Mouse (Mus musculus): ENCODE results near the gene Fbxo6. TPM values are rescaled to one million over a fixed set of nuclear protein-coding genes. Genes with fewer than 3 reads are reported as not detected.

Gene Fbxo6
- polyA plus RNA-seq, 1 experiment = 89.7 TPM

DNA sequence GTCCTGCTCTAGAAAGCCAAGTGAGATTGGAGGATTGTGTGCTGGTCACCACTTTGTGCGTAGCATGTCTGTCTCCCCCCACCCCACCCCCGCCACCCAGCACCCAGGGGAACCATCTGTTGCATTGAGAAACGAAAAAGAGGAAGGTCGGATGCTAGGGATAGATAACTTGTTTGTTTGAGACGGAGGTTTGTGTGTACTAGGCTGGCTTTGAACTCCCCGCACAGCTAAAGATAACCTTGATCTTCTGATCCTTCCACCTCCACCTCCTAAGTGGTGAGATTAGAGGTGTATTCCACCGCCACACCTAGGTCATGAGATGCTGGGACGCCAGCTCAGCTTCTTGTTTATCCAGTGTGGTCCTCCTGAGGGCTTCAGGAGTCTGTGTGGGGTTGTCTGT lies 17.0 kb downstream of the Fbxo6 start:
- TF ChIP-seq TCF3 (IDR thresholded peaks at IDR 0.05; ENCODE audit: insufficient read length, low read depth) (no peak), USF1 (IDR thresholded peaks at IDR 0.05; ENCODE audit: low read depth) (no peak), POLR2AphosphoS2 (IDR thresholded peaks at IDR 0.05; ENCODE audit: insufficient read length, low read depth) (no peak), SRF (IDR thresholded peaks at IDR 0.05; ENCODE audit: control insufficient read depth, insufficient read length, low read depth) (no peak), CEBPB (IDR thresholded peaks at IDR 0.05; ENCODE audit: insufficient read depth, poor library complexity, severe bottlenecking) (no peak), TCF12 (IDR thresholded peaks at IDR 0.05; ENCODE audit: insufficient read depth, poor library complexity, severe bottlenecking) (no peak), MYOG (IDR thresholded peaks at IDR 0.05; ENCODE audit: control insufficient read depth in 1 of 3, insufficient read depth in 1 of 3, insufficient read length in 2 of 3, low read depth in 2 of 3) (no peak), POLR2A (IDR thresholded peaks at IDR 0.05; ENCODE audit: insufficient read length, low read depth) (no peak), MYOD1 (IDR thresholded peaks at IDR 0.05; ENCODE audit: control insufficient read depth in 1 of 3, insufficient read length in 2 of 3, low read depth in 2 of 3) (no peak), REST (IDR thresholded peaks at IDR 0.05; ENCODE audit: insufficient read depth, insufficient read length) (no peak), E2F4 (IDR thresholded peaks at IDR 0.05; ENCODE audit: insufficient read depth) (no peak), MAX (IDR thresholded peaks at IDR 0.05; ENCODE audit: low read depth) (no peak)
- Histone ChIP-seq H3K27me3 (ENCODE audit: control insufficient read depth, insufficient read depth, insufficient read length) (peaks cover 30% of the 10 kb centered on the region), H3K79me2 (ENCODE audit: control insufficient read depth, insufficient read depth) (no peaks in the 10 kb centered on the region), H3ac (ENCODE audit: control insufficient read depth, insufficient read length) (no peak overlapping the region), H3K36me3 (ENCODE audit: control insufficient read depth, insufficient read depth) (no peaks in the 10 kb centered on the region), H3K4me2 (ENCODE audit: low read depth) (no peak overlapping the region), H3K4me3 (no peak overlapping the region)

GRCm38 (mm10) chr4:148131497-148132081 lies 20.4 kb downstream of the Fbxo6 start:
- Histone ChIP-seq H3K4me2 (ENCODE audit: low read depth) (no peak overlapping the region), H3K27me3 (ENCODE audit: control insufficient read depth, insufficient read depth, insufficient read length) (peaks cover 37% of the 10 kb centered on the region), H3K4me3 (no peak overlapping the region), H3K79me2 (ENCODE audit: control insufficient read depth, insufficient read depth) (no peaks in the 10 kb centered on the region), H3K36me3 (ENCODE audit: control insufficient read depth, insufficient read depth) (no peaks in the 10 kb centered on the region), H3ac (ENCODE audit: control insufficient read depth, insufficient read length) (no peak overlapping the region)
- TF ChIP-seq POLR2A (IDR thresholded peaks at IDR 0.05; ENCODE audit: insufficient read length, low read depth) = no peak
- no peak for TF ChIP-seq TCF3 (IDR thresholded peaks at IDR 0.05; ENCODE audit: insufficient read length, low read depth)
- no peak for TF ChIP-seq TCF12 (IDR thresholded peaks at IDR 0.05; ENCODE audit: insufficient read depth, poor library complexity, severe bottlenecking)
- TF ChIP-seq MAX (IDR thresholded peaks at IDR 0.05; ENCODE audit: low read depth) = no peak
- TF ChIP-seq REST (IDR thresholded peaks at IDR 0.05; ENCODE audit: insufficient read depth, insufficient read length) = no peak
- TF ChIP-seq MYOD1 (IDR thresholded peaks at IDR 0.05; ENCODE audit: control insufficient read depth in 1 of 3, insufficient read length in 2 of 3, low read depth in 2 of 3) = no peak
- TF ChIP-seq E2F4 (IDR thresholded peaks at IDR 0.05; ENCODE audit: insufficient read depth) = no peak
- TF ChIP-seq CEBPB (IDR thresholded peaks at IDR 0.05; ENCODE audit: insufficient read depth, poor library complexity, severe bottlenecking) = no peak
- no peak for TF ChIP-seq MYOG (IDR thresholded peaks at IDR 0.05; ENCODE audit: control insufficient read depth in 1 of 3, insufficient read depth in 1 of 3, insufficient read length in 2 of 3, low read depth in 2 of 3)
- no peak for TF ChIP-seq SRF (IDR thresholded peaks at IDR 0.05; ENCODE audit: control insufficient read depth, insufficient read length, low read depth)
- no peak for TF ChIP-seq POLR2AphosphoS2 (IDR thresholded peaks at IDR 0.05; ENCODE audit: insufficient read length, low read depth)

- Histone ChIP-seq H3K27me3 (ENCODE audit: control insufficient read depth, insufficient read depth, insufficient read length) (peaks cover 37% of the 10 kb centered on the region), H3K4me2 (ENCODE audit: low read depth) (peak within 1 kb of the TSS; percentile 34), H3K4me3 (no peak within 1 kb of the TSS), H3K79me2 (ENCODE audit: control insufficient read depth, insufficient read depth) (no peaks in the 10 kb centered on the region), H3ac (ENCODE audit: control insufficient read depth, insufficient read length) (peak within 1 kb of the TSS; percentile 44), H3K36me3 (ENCODE audit: control insufficient read depth, insufficient read depth) (no peaks in the 10 kb centered on the region)
- TF ChIP-seq MYOG (IDR thresholded peaks at IDR 0.05; ENCODE audit: control insufficient read depth in 1 of 3, insufficient read depth in 1 of 3, insufficient read length in 2 of 3, low read depth in 2 of 3) = peak in 1 of 3 experiments; percentile 47
- no peak for TF ChIP-seq CEBPB (IDR thresholded peaks at IDR 0.05; ENCODE audit: insufficient read depth, poor library complexity, severe bottlenecking)
- no peak for TF ChIP-seq REST (IDR thresholded peaks at IDR 0.05; ENCODE audit: insufficient read depth, insufficient read length)
- no peak for TF ChIP-seq TCF3 (IDR thresholded peaks at IDR 0.05; ENCODE audit: insufficient read length, low read depth)
- no peak for TF ChIP-seq MYOD1 (IDR thresholded peaks at IDR 0.05; ENCODE audit: control insufficient read depth in 1 of 3, insufficient read length in 2 of 3, low read depth in 2 of 3)
- no peak for TF ChIP-seq POLR2AphosphoS2 (IDR thresholded peaks at IDR 0.05; ENCODE audit: insufficient read length, low read depth)
- TF ChIP-seq E2F4 (IDR thresholded peaks at IDR 0.05; ENCODE audit: insufficient read depth) = no peak
Measured at GRCm38 (mm10) chr4:148130561-148131413, 21.2 kb downstream of the Fbxo6 start, which contains the start of gene Draxin. TSS of gene Draxin (minus strand) at chr4:148130698.

DNA sequence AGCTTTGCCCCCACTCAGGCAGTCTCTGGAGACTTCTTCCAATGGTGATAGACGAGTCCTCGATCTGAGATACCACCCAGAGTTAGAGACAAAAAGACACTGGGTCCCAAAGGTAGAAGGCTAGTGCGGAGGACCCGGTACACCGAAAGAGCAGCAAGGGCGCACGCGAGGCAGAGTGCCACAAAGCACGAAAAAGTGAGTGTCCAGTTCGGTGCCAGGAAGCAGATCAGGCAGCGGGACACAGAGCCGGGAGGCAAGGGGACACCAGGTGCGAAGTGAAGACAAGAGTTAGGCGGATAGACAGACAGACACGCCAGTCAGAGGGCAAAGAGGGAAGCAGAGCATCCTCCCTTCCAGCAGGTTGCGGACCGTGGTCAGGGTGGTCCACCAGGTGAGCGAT lies 21.8 kb downstream of the Fbxo6 start, which contains the start of gene Mad2l2:
Gene Mad2l2, plus strand, starts transcription at position 252 of the 400 bp plus-strand sequence.
- TF ChIP-seq SRF (IDR thresholded peaks at IDR 0.05; ENCODE audit: control insufficient read depth, insufficient read length, low read depth) = no peak
- TF ChIP-seq TCF3 (IDR thresholded peaks at IDR 0.05; ENCODE audit: insufficient read length, low read depth) = no peak
- Histone ChIP-seq H3K4me3 (no peak within 1 kb of the TSS), H3K79me2 (ENCODE audit: control insufficient read depth, insufficient read depth) (no peaks in the 10 kb centered on the region), H3K27me3 (ENCODE audit: control insufficient read depth, insufficient read depth, insufficient read length) (peaks cover 37% of the 10 kb centered on the region), H3K36me3 (ENCODE audit: control insufficient read depth, insufficient read depth) (no peaks in the 10 kb centered on the region), H3ac (ENCODE audit: control insufficient read depth, insufficient read length) (peak within 1 kb of the TSS; percentile 44), H3K4me2 (ENCODE audit: low read depth) (peak within 1 kb of the TSS; percentile 34)

All from myocyte (in vitro differentiated cells).